Mouse (Mus musculus) neural tube, embryonic 15.5 days (tissue): ENCODE results near the gene Kirrel3. TPM values are rescaled to one million over a fixed set of nuclear protein-coding genes. Genes with fewer than 3 reads are reported as not detected.

Experiments
- ATAC-seq: fragments of 200-750 bp; cut with Nextera tagmentation; 2 replicates; pipeline ENCODE4 v1.8.0; 2017; ENCODE audit warnings: mild to moderate bottlenecking, moderate TSS enrichment, moderate library complexity; ENCODE audit not compliant: low FRiP score
- H3K27ac ChIP-seq: fragments of 300-500 bp; sonication (generic); replicated peaks from 2 replicates; pipeline ENCODE4 v1.5.1; 2015; ENCODE audit warnings: mild to moderate bottlenecking, inconsistent platforms
- H3K27me3 ChIP-seq: fragments of 300-500 bp; sonication (generic); replicated peaks from 2 replicates; pipeline ENCODE4 v1.6.1; 2015; ENCODE audit warnings: inconsistent platforms
- H3K36me3 ChIP-seq: fragments of 300-500 bp; sonication (generic); 2 replicates; pipeline ENCODE4 v1.6.1; 2015; ENCODE audit warnings: inconsistent platforms
- H3K4me1 ChIP-seq: fragments of 300-500 bp; sonication (generic); 2 replicates; pipeline ENCODE4 v1.6.1; 2015; ENCODE audit warnings: inconsistent platforms
- H3K4me2 ChIP-seq: fragments of 300-500 bp; sonication (generic); 2 replicates; pipeline ENCODE4 v1.6.1; 2015; ENCODE audit warnings: inconsistent platforms, mild to moderate bottlenecking, moderate library complexity
- H3K4me3 ChIP-seq: fragments of 300-500 bp; sonication (generic); replicated peaks from 2 replicates; pipeline ENCODE4 v1.5.1; 2015; ENCODE audit warnings: mild to moderate bottlenecking, inconsistent platforms
- H3K9ac ChIP-seq: fragments of 300-500 bp; sonication (generic); replicated peaks from 2 replicates; pipeline ENCODE4 v1.6.1; 2015; ENCODE audit warnings: mild to moderate bottlenecking, inconsistent platforms
- H3K9me3 ChIP-seq: fragments of 300-500 bp; sonication (generic); replicated peaks from 2 replicates; pipeline ENCODE4 v1.6.1; 2016; ENCODE audit warnings: inconsistent platforms
- WGBS: fragments of 180-500 bp; shearing (Covaris S2); methylation state at CpG from one replicate; pipeline ENCODE4 v1.1.7; 2015; ENCODE audit warnings: mixed read lengths; 5-methylcytosine and 5-hydroxymethylcytosine counted together
- polyA plus RNA-seq: library from polyadenylated mRNA; unstranded; fragments of >200 nt; fragmentation: Nextera tagmentation; extraction: Ambion mirVana; gene quantifications from 2 replicates; pipeline ENCODE4 v1.2.1, GENCODE M21; 2015

Kirrel3 gene
- polyA plus RNA-seq, 1 experiment from 2014 or later, result 43.7 TPM

DNA sequence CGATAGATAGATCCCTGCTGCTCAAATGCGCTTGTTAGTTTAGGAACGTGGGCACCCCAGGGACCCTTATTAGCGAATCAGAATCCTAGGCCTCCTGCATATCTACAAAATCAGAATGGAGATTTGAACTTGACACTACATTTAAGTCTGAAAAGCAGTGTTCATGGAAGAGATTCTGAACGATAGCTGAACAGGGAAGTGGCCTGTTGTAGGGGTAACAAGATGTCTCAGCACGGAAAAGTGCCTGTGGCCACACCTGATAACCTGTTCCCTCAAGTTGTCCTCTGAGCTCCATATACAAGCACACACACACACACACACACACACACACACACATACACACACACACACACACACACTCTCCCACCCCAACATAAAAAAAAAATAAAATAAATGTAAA, 571.9 kb downstream of the Kirrel3 start:
- 87% methylated on average over 6 of the region's 6 CpGs for WGBS

DNA sequence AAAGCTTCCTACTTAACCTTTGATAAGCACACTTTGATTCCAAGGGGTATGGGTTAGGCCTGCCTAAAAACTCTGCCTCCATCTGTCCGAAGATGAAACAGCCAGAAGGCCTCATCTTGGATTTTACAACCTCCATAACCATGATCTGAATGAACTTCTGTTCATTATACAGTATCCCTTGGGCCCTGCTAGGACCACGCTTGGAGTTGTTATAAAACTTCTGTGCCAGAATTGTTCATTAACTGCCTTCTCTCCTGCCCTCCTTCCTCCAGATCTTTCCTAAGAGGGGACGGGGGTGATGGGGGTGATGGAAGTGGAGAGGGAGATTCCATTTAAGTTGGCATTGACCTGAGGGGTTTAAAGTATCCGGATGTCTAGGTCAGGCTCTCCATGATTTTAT, 572.5 kb downstream of the Kirrel3 start:
- no peak overlapping the region for H3K9ac ChIP-seq
- ATAC-seq, result no peak
- 86% methylated on average over 4 of the region's 4 CpGs for WGBS
- H3K36me3 ChIP-seq, result no peaks in the 10 kb centered on the region
- H3K27me3 ChIP-seq, result no peaks in the 10 kb centered on the region
- H3K4me3 ChIP-seq, result no peak overlapping the region
- H3K4me2 ChIP-seq, result no peak overlapping the region
- no peaks in the 10 kb centered on the region for H3K4me1 ChIP-seq
- H3K27ac ChIP-seq, result no peak overlapping the region
- H3K9me3 ChIP-seq, result no peaks in the 10 kb centered on the region

More for the DNA sequence above, 571.9 kb downstream of the Kirrel3 start:
- ATAC-seq, result no peak
- Histone ChIP-seq H3K9ac (no peak overlapping the region), H3K27ac (no peak overlapping the region), H3K4me3 (no peak overlapping the region), H3K36me3 (peaks cover 5% of the 10 kb centered on the region), H3K4me1 (no peaks in the 10 kb centered on the region), H3K9me3 (no peaks in the 10 kb centered on the region), H3K4me2 (no peak overlapping the region), H3K27me3 (no peaks in the 10 kb centered on the region)

DNA sequence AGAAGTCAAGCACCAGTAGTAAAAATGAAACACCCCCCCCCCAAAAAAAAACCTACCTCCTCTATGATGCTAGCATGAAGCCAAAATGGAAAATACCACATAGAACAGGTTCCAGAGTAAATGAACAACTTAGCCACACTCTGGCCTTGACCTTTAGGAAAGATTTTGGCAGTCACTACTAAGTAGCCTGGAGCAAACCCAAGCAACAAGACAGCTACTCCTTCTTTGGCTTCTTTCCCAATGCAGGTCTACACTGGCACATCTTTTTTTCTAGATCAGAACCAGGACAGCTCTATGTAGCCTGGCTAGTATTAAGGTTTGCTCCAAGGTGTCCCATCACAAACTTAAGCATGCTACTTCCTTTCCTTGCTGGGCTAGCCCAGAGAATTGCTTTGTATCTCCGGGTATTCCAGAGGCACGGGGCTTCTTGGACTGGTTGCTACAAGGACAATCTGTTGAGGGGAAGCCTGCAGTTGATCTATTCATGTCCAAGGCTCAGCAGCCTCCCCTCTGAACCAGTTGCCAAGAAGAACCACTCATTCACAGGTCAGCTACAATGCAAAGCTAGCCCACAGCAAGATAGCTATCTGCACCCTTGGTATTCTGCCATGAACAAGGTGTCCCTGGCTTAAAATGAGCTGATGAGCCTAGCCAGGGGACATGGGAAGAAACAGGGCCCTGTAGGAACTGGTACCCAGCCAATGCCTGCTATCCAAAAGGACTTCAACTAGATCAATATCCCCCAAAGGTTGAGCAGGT, 573.1 kb downstream of the Kirrel3 start:
- Histone ChIP-seq H3K27me3 (no peaks in the 10 kb centered on the region), H3K9ac (no peak overlapping the region), H3K36me3 (no peaks in the 10 kb centered on the region), H3K4me2 (no peak overlapping the region), H3K9me3 (no peaks in the 10 kb centered on the region), H3K4me3 (no peak overlapping the region), H3K4me1 (no peaks in the 10 kb centered on the region), H3K27ac (no peak overlapping the region)
- WGBS, result 90% methylated on average over 2 of the region's 2 CpGs
- ATAC-seq, result no peak

DNA sequence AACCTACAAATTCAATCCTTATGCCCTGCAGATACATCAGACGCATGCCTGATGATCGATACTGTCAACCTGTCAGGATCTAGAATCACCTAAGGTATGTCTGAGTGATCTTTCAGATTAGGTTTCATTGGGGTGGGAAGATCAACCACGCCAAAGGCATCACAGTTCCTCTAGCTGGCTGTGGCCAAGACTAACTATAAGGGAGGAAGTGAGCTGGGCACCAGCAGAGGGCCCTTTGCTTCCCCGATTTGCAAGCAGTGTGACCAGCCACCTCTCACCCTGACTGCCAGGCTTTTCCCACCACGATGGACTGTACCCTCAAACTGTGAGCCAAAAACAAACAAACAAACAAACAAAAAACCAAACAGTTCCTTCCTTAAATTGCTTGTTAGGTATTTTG, 574.2 kb downstream of the Kirrel3 start:
- no peaks in the 10 kb centered on the region for H3K27me3 ChIP-seq
- H3K4me1 ChIP-seq, result no peaks in the 10 kb centered on the region
- no peak overlapping the region for H3K27ac ChIP-seq
- no peak overlapping the region for H3K9ac ChIP-seq
- no peaks in the 10 kb centered on the region for H3K9me3 ChIP-seq
- H3K4me2 ChIP-seq, result no peak overlapping the region
- WGBS, result 91% methylated on average over 5 of the region's 5 CpGs
- no peak overlapping the region for H3K4me3 ChIP-seq
- ATAC-seq, result no peak
- H3K36me3 ChIP-seq, result no peaks in the 10 kb centered on the region

DNA sequence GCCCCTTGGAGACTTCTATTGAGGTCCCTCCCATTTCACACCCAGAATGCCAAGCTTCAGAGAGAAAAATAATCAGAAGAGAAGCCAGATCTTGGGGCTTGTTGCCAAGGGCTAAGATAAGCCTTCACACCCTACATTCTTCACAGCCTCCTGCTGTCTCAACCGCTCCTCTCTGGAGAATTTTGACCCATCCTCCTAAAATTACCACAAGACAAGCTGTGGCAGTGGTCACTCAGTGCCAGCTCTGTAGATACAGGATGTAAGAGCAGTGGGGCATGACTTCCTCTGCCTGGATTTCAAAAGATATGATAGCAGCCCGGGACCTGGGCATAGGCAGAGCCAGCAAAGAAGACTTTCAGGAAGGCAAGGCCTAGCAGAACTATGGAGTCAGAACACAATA, 575.8 kb downstream of the Kirrel3 start:
- H3K36me3 ChIP-seq, result no peaks in the 10 kb centered on the region
- no peak for ATAC-seq
- WGBS, result 76% methylated on average over 2 of the region's 2 CpGs

More for the DNA sequence above, 575.8 kb downstream of the Kirrel3 start:
- Histone ChIP-seq H3K27ac (no peak overlapping the region), H3K4me3 (no peak overlapping the region), H3K4me2 (no peak overlapping the region), H3K9me3 (no peaks in the 10 kb centered on the region), H3K9ac (no peak overlapping the region), H3K4me1 (no peaks in the 10 kb centered on the region), H3K27me3 (no peaks in the 10 kb centered on the region)
